Mouse (Mus musculus) heart, adult 2 months (tissue): ENCODE data around the gene Cenpu.

Experiments
- CTCF ChIP-seq: fragments of 200-600 bp; IDR thresholded peaks from 2 replicates; pipeline ENCODE4 v1.8.1; 2022; ENCODE audit warnings: antibody characterized with exemption, mild to moderate bottlenecking, moderate library complexity
- EP300 ChIP-seq: fragments of 200-500 bp; IDR thresholded peaks from 2 replicates; pipeline ENCODE4 v1.6.1; 2011; ENCODE audit warnings: low read depth, low read length, control low read depth; ENCODE audit not compliant: insufficient read depth
- POLR2A ChIP-seq: fragments of 200-500 bp; IDR thresholded peaks from 2 replicates; pipeline ENCODE4 v1.6.1; 2011; ENCODE audit warnings: mild to moderate bottlenecking, low read depth, low read length, control low read depth; ENCODE audit not compliant: insufficient read depth

- TF ChIP-seq POLR2A, result no peak
- no peak for TF ChIP-seq CTCF
- TF ChIP-seq EP300, result no peak
Measured at GRCm38 (mm10) chr8:46611557-46611956, 59.7 kb downstream of the Cenpu start.
